Mouse (Mus musculus) thymus, adult 2 months (tissue): Measurements from ENCODE around the gene Csk.

ENCODE experiments used
- CTCF ChIP-seq: fragments of 200-500 bp; IDR thresholded peaks from 2 replicates; pipeline ENCODE4 v1.5.1; 2012; ENCODE audit warnings: mild to moderate bottlenecking, control low read depth, low read length, moderate library complexity, borderline replicate concordance; ENCODE audit not compliant: control insufficient read depth, poor library complexity, insufficient read depth; ENCODE audit errors: extremely low read depth
- POLR2A ChIP-seq: fragments of 200-500 bp; IDR thresholded peaks from 2 replicates; pipeline ENCODE4 v1.6.1; 2012; ENCODE audit warnings: mild to moderate bottlenecking, low read length, control low read depth, moderate library complexity; ENCODE audit not compliant: control insufficient read depth, poor library complexity, insufficient read depth; ENCODE audit errors: extremely low read depth

DNA sequence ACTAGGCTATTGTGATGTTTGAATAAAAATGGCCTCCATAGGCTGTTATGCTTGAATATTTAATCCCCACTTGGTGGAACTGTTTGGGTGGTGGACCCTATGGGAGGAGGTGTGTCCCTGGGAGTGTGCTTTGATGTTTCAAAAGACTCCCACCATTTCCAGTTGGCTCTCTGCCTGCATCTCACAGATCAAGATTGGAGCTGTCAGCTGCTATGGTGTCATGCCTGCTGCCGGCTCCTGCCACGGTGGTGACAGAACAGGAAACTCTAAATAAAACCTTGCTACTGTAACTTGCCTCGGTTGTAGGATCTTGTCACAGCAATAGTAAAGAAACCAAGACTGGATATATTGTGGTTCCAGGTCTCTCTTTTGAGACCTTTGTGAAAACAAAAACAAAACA lies 8.1 kb upstream of the Csk start:
- TF ChIP-seq POLR2A, result no peak
- TF ChIP-seq CTCF, result no peak
